Mouse (Mus musculus): ENCODE measurements around the gene Gm8947. TPM values are rescaled to one million over a fixed set of nuclear protein-coding genes. Genes with fewer than 3 reads are reported as not detected.

Gm8947 gene
- polyA plus RNA-seq, 1 experiment: not detected

GRCm38 (mm10) chr1:151223377-151223776 lies 31.2 kb downstream of the Gm8947 start:
- no peaks in the 10 kb centered on the region for H3K4me1 ChIP-seq (ENCODE audit: control insufficient read depth, insufficient read depth, low read length)
- H3K9me3 ChIP-seq (replicated peaks; ENCODE audit: control insufficient read depth, insufficient read depth, low read length, poor library complexity, severe bottlenecking): no peaks in the 10 kb centered on the region
- H3K27me3 ChIP-seq (ENCODE audit: control insufficient read depth, insufficient read depth, low read length, poor library complexity, severe bottlenecking): no peaks in the 10 kb centered on the region
- no peak overlapping the region for H3K4me3 ChIP-seq (ENCODE audit: low read depth, low read length)
- no peak overlapping the region for H3K27ac ChIP-seq (ENCODE audit: insufficient read depth, low read length)
- H3K36me3 ChIP-seq (ENCODE audit: control insufficient read depth, insufficient read depth, low read length, poor library complexity, severe bottlenecking): no peaks in the 10 kb centered on the region
- TF ChIP-seq POLR2A (IDR thresholded peaks at IDR 0.05; ENCODE audit: insufficient read depth, low read length): no peak
- TF ChIP-seq CTCF (IDR thresholded peaks at IDR 0.05; ENCODE audit: low read depth, low read length): no peak
- TF ChIP-seq EP300 (IDR thresholded peaks at IDR 0.05; ENCODE audit: insufficient read depth, low read depth, low read length): no peak
- H3K9ac ChIP-seq (ENCODE audit: low read depth, poor library complexity, severe bottlenecking): no peak overlapping the region

- Histone ChIP-seq H3K4me1 (ENCODE audit: control insufficient read depth, insufficient read depth, low read length) (no peaks in the 10 kb centered on the region), H3K9ac (ENCODE audit: low read depth, poor library complexity, severe bottlenecking) (no peak overlapping the region), H3K36me3 (ENCODE audit: control insufficient read depth, insufficient read depth, low read length, poor library complexity, severe bottlenecking) (no peaks in the 10 kb centered on the region), H3K9me3 (replicated peaks; ENCODE audit: control insufficient read depth, insufficient read depth, low read length, poor library complexity, severe bottlenecking) (no peaks in the 10 kb centered on the region), H3K27me3 (ENCODE audit: control insufficient read depth, insufficient read depth, low read length, poor library complexity, severe bottlenecking) (no peaks in the 10 kb centered on the region), H3K27ac (ENCODE audit: insufficient read depth, low read length) (no peak overlapping the region), H3K4me3 (ENCODE audit: low read depth, low read length) (no peak overlapping the region)
- TF ChIP-seq CTCF (IDR thresholded peaks at IDR 0.05; ENCODE audit: low read depth, low read length) (no peak), EP300 (IDR thresholded peaks at IDR 0.05; ENCODE audit: insufficient read depth, low read depth, low read length) (no peak), POLR2A (IDR thresholded peaks at IDR 0.05; ENCODE audit: insufficient read depth, low read length) (no peak)
These were observed 32.4 kb downstream of the Gm8947 start for GRCm38 (mm10) chr1:151224536-151224935.

GRCm38 (mm10) chr1:151227506-151227905 lies 35.3 kb downstream of the Gm8947 start:
- Histone ChIP-seq H3K27ac (ENCODE audit: insufficient read depth, low read length) (no peak overlapping the region), H3K27me3 (ENCODE audit: control insufficient read depth, insufficient read depth, low read length, poor library complexity, severe bottlenecking) (no peaks in the 10 kb centered on the region), H3K4me3 (ENCODE audit: low read depth, low read length) (no peak overlapping the region), H3K9me3 (replicated peaks; ENCODE audit: control insufficient read depth, insufficient read depth, low read length, poor library complexity, severe bottlenecking) (no peaks in the 10 kb centered on the region), H3K4me1 (ENCODE audit: control insufficient read depth, insufficient read depth, low read length) (no peaks in the 10 kb centered on the region), H3K36me3 (ENCODE audit: control insufficient read depth, insufficient read depth, low read length, poor library complexity, severe bottlenecking) (no peaks in the 10 kb centered on the region), H3K9ac (ENCODE audit: low read depth, poor library complexity, severe bottlenecking) (no peak overlapping the region)
- no peak for TF ChIP-seq EP300 (IDR thresholded peaks at IDR 0.05; ENCODE audit: insufficient read depth, low read depth, low read length)
- no peak for TF ChIP-seq POLR2A (IDR thresholded peaks at IDR 0.05; ENCODE audit: insufficient read depth, low read length)
- TF ChIP-seq CTCF (IDR thresholded peaks at IDR 0.05; ENCODE audit: low read depth, low read length): no peak

- H3K9ac ChIP-seq (ENCODE audit: low read depth, poor library complexity, severe bottlenecking): no peak overlapping the region
- no peak for TF ChIP-seq POLR2A (IDR thresholded peaks at IDR 0.05; ENCODE audit: insufficient read depth, low read length)
- no peak for TF ChIP-seq CTCF (IDR thresholded peaks at IDR 0.05; ENCODE audit: low read depth, low read length)
- no peak for TF ChIP-seq EP300 (IDR thresholded peaks at IDR 0.05; ENCODE audit: insufficient read depth, low read depth, low read length)
- H3K4me1 ChIP-seq (ENCODE audit: control insufficient read depth, insufficient read depth, low read length): no peaks in the 10 kb centered on the region
- no peaks in the 10 kb centered on the region for H3K36me3 ChIP-seq (ENCODE audit: control insufficient read depth, insufficient read depth, low read length, poor library complexity, severe bottlenecking)
- H3K27ac ChIP-seq (ENCODE audit: insufficient read depth, low read length): no peak overlapping the region
- no peaks in the 10 kb centered on the region for H3K9me3 ChIP-seq (replicated peaks; ENCODE audit: control insufficient read depth, insufficient read depth, low read length, poor library complexity, severe bottlenecking)
- H3K27me3 ChIP-seq (ENCODE audit: control insufficient read depth, insufficient read depth, low read length, poor library complexity, severe bottlenecking): no peaks in the 10 kb centered on the region
- H3K4me3 ChIP-seq (ENCODE audit: low read depth, low read length): no peak overlapping the region
These were observed 36.3 kb downstream of the Gm8947 start for GRCm38 (mm10) chr1:151228320-151228989.

GRCm38 (mm10) chr1:151232346-151232745 lies 40.2 kb downstream of the Gm8947 start:
- no peaks in the 10 kb centered on the region for H3K36me3 ChIP-seq (ENCODE audit: control insufficient read depth, insufficient read depth, low read length, poor library complexity, severe bottlenecking)
- TF ChIP-seq POLR2A (IDR thresholded peaks at IDR 0.05; ENCODE audit: insufficient read depth, low read length) (no peak), CTCF (IDR thresholded peaks at IDR 0.05; ENCODE audit: low read depth, low read length) (no peak), EP300 (IDR thresholded peaks at IDR 0.05; ENCODE audit: insufficient read depth, low read depth, low read length) (no peak)
- peaks cover 2% of the 10 kb centered on the region for H3K4me1 ChIP-seq (ENCODE audit: control insufficient read depth, insufficient read depth, low read length)
- H3K9me3 ChIP-seq (replicated peaks; ENCODE audit: control insufficient read depth, insufficient read depth, low read length, poor library complexity, severe bottlenecking): no peaks in the 10 kb centered on the region
- no peaks in the 10 kb centered on the region for H3K27me3 ChIP-seq (ENCODE audit: control insufficient read depth, insufficient read depth, low read length, poor library complexity, severe bottlenecking)
- no peak overlapping the region for H3K9ac ChIP-seq (ENCODE audit: low read depth, poor library complexity, severe bottlenecking)
- H3K27ac ChIP-seq (ENCODE audit: insufficient read depth, low read length): no peak overlapping the region
- H3K4me3 ChIP-seq (ENCODE audit: low read depth, low read length): no peak overlapping the region

- Histone ChIP-seq H3K9me3 (replicated peaks; ENCODE audit: control insufficient read depth, insufficient read depth, low read length, poor library complexity, severe bottlenecking) (no peaks in the 10 kb centered on the region), H3K9ac (ENCODE audit: low read depth, poor library complexity, severe bottlenecking) (no peak overlapping the region), H3K36me3 (ENCODE audit: control insufficient read depth, insufficient read depth, low read length, poor library complexity, severe bottlenecking) (no peaks in the 10 kb centered on the region), H3K27ac (ENCODE audit: insufficient read depth, low read length) (no peak overlapping the region), H3K4me3 (ENCODE audit: low read depth, low read length) (no peak overlapping the region), H3K27me3 (ENCODE audit: control insufficient read depth, insufficient read depth, low read length, poor library complexity, severe bottlenecking) (no peaks in the 10 kb centered on the region), H3K4me1 (ENCODE audit: control insufficient read depth, insufficient read depth, low read length) (peaks cover 2% of the 10 kb centered on the region)
- TF ChIP-seq POLR2A (IDR thresholded peaks at IDR 0.05; ENCODE audit: insufficient read depth, low read length) (no peak), EP300 (IDR thresholded peaks at IDR 0.05; ENCODE audit: insufficient read depth, low read depth, low read length) (no peak), CTCF (IDR thresholded peaks at IDR 0.05; ENCODE audit: low read depth, low read length) (no peak)
These were observed 41.6 kb downstream of the Gm8947 start for GRCm38 (mm10) chr1:151233756-151234155.

All from ES-Bruce4 (cell line).